Comparison of ENCODE assay signal across 15 mouse cellular contexts in genomic region chr11:50149200-50149599, GRCm38 (mm10). TPM values are rescaled to one million over a fixed set of nuclear protein-coding genes. Genes with fewer than 3 reads are reported as not detected.
DNase-seq lines count a peak whose midpoint lies in the region; ATAC-seq lines count a peak whose summit lies in the region.
"Had no signal": no experiment of that assay in that cellular context is flagged by ENCODE, and none has a peak within 500 bp of the region (broad histone marks: within the 10 kb centered on the region; RNA-seq: fewer than 3 reads in every experiment).

No protein-coding gene starts in this region.

- no peaks in the 10 kb centered on the region for H3K9me3 ChIP-seq in heart, embryonic 11.5 days (replicated peaks; ENCODE audit: control insufficient read depth, low read length)
- H3K9me3 ChIP-seq: forebrain, embryonic 13.5 days; hindbrain, embryonic 10.5 days; neural tube, embryonic 13.5 days had no signal

- H3K36me3 ChIP-seq in heart, embryonic 11.5 days (ENCODE audit: control insufficient read depth, insufficient read depth, low read length), result peaks cover 38% of the 10 kb centered on the region

- no peak for ATAC-seq in heart, embryonic 11.5 days (replicated peaks; ENCODE audit: insufficient number of reproducible peaks, low FRiP score, low TSS enrichment)
- ATAC-seq: CD4-positive, CD25-positive, alpha-beta regulatory T cell, adult 4 months; forebrain, embryonic 13.5 days; intestine, embryonic 16.5 days had no signal

- peak; percentile 58 to 81 for DNase-seq in heart, adult 18-20 months
- DNase-seq in adrenal gland, postnatal 14 days, result peak; percentile 77
- peak; percentile 37 to 47 for DNase-seq in adrenal gland, postnatal 36 days
- DNase-seq in lung, postnatal 10 days, result peak; percentile 74
- DNase-seq in ovary, postnatal 36 days (ENCODE audit: low spot score), result no peak
- no peak for DNase-seq in frontal cortex, postnatal 14 days (ENCODE audit: low spot score in 2 of 2)
- DNase-seq: cerebellum, adult 2 months; kidney, postnatal 14 days; lung, embryonic 14.5 days had no signal

- no peak overlapping the region for H3K27ac ChIP-seq in heart, embryonic 11.5 days (ENCODE audit: low read depth, low read length)
- H3K27ac ChIP-seq: forebrain, embryonic 13.5 days; hindbrain, embryonic 10.5 days; neural tube, embryonic 13.5 days had no signal

- no peak overlapping the region for H3K4me2 ChIP-seq in heart, embryonic 11.5 days
- H3K4me2 ChIP-seq: forebrain, embryonic 13.5 days; lung, embryonic 14.5 days; neural tube, embryonic 13.5 days had no signal

- peaks cover 10% of the 10 kb centered on the region for H3K4me1 ChIP-seq in heart, embryonic 11.5 days (ENCODE audit: control insufficient read depth, insufficient read depth, low read length)
- H3K4me1 ChIP-seq: forebrain, embryonic 13.5 days had no signal

- H3K4me3 ChIP-seq in heart, embryonic 11.5 days (ENCODE audit: low read depth, low read length), result no peak overlapping the region
- H3K4me3 ChIP-seq: forebrain, embryonic 13.5 days; hindbrain, embryonic 10.5 days; neural tube, embryonic 13.5 days had no signal

- H3K9ac ChIP-seq in heart, embryonic 11.5 days (ENCODE audit: low read depth, low read length), result no peak overlapping the region
- H3K9ac ChIP-seq: forebrain, embryonic 13.5 days; lung, embryonic 14.5 days; neural tube, embryonic 13.5 days had no signal

- WGBS in heart, embryonic 11.5 days (ENCODE audit: insufficient replicate concordance), result 85% methylated on average over 7 of the region's 7 CpGs

- no peaks in the 10 kb centered on the region for H3K27me3 ChIP-seq in heart, embryonic 11.5 days (ENCODE audit: control insufficient read depth, insufficient read depth, low read length)
- H3K27me3 ChIP-seq: forebrain, embryonic 13.5 days; neural tube, embryonic 13.5 days had no signal

RNA-seq across cellular contexts. Expression of gene Tbc1d9b, which starts 18.0 kb away (rescaled TPM):
- 10 to 100 TPM; 40.2 to 45.6 TPM for total RNA-seq in heart, adult 18-20 months (2021)
- 20.7 and 27.3 TPM in 2 replicates for polyA plus RNA-seq in heart, embryonic 11.5 days (2014; fragmentation: Nextera tagmentation; extraction: Ambion mirVana)
- 75.9 and 86.7 TPM in 2 replicates for total RNA-seq in adrenal gland, postnatal 14 days (2021)
- 100 to 1,000 TPM; 121 to 155 TPM for total RNA-seq in adrenal gland, postnatal 36 days (2021)

RNA-seq across cellular contexts. Expression of gene Mrnip, which starts 25.0 kb away (rescaled TPM):
- total RNA-seq in heart, adult 18-20 months (2021), result 1 to 10 TPM; 2.4 to 3.0 TPM
- 15.3 and 17.6 TPM in 2 replicates for polyA plus RNA-seq in heart, embryonic 11.5 days (2014; fragmentation: Nextera tagmentation; extraction: Ambion mirVana)
- total RNA-seq in adrenal gland, postnatal 14 days (2021), result 12.9 and 13.6 TPM in 2 replicates
- total RNA-seq in adrenal gland, postnatal 36 days (2021), result 10 to 100 TPM in 1 of 2 experiments, 1 to 10 TPM in 1; 7.4 to 10.9 TPM

Comparison
In these comparisons a context has a peak if more than half of its experiments do, and no peak if none do; other contexts are left out.
1. DNase-seq: peak in heart, adult 18-20 months (2 of 2), adrenal gland, postnatal 14 days (single experiment), adrenal gland, postnatal 36 days (2 of 2) and lung, postnatal 10 days (single experiment); none in ovary, postnatal 36 days (single experiment) and frontal cortex, postnatal 14 days (0 of 2).